Mouse (Mus musculus) adrenal gland, postnatal 10 days (tissue): ENCODE results near the gene Eef1akmt2. TPM values are rescaled to one million over a fixed set of nuclear protein-coding genes. Genes with fewer than 3 reads are reported as not detected.

Experiments
- DNase-seq: peaks from one replicate; pipeline ENCODE4 v3.0.0; 2021; ENCODE audit warnings: mixed read lengths
- long read RNA-seq, 2 experiments: library from polyadenylated mRNA; stranded (forward); transcript quantifications; one replicate each; pipeline ENCODE4 v2.0.0; 2021
- total RNA-seq, 2 experiments: library from RNA; stranded (reverse); gene quantifications; 2 replicates each; pipeline ENCODE4 v1.2.3; 2021

Gene Eef1akmt2
- 10 to 100 TPM; 20.9 to 27.4 TPM for total RNA-seq
- long read RNA-seq, experiment 1, transcript Eef1akmt2-201 (6 exons, 1,107 nt) = major isoform, 21 of 40 reads
- long read RNA-seq, experiment 1, partial matches to known transcripts = 1 of 40 reads
- long read RNA-seq, experiment 1, other reads (novel, unspliced or antisense) = 17 of 40 reads
- long read RNA-seq, experiment 2, transcript Eef1akmt2-201 (6 exons, 1,107 nt) = major isoform, 17 of 28 reads
- long read RNA-seq, experiment 2, partial matches to known transcripts = 6 of 28 reads
- long read RNA-seq, experiment 2, other reads (novel, unspliced or antisense) = 4 of 28 reads

- peak; percentile 88 for DNase-seq
These were observed at the start of gene Eef1akmt2 for GRCm38 (mm10) chr7:132852173-132852844. Eef1akmt2 (minus strand) TSS chr7:132852673.

DNA sequence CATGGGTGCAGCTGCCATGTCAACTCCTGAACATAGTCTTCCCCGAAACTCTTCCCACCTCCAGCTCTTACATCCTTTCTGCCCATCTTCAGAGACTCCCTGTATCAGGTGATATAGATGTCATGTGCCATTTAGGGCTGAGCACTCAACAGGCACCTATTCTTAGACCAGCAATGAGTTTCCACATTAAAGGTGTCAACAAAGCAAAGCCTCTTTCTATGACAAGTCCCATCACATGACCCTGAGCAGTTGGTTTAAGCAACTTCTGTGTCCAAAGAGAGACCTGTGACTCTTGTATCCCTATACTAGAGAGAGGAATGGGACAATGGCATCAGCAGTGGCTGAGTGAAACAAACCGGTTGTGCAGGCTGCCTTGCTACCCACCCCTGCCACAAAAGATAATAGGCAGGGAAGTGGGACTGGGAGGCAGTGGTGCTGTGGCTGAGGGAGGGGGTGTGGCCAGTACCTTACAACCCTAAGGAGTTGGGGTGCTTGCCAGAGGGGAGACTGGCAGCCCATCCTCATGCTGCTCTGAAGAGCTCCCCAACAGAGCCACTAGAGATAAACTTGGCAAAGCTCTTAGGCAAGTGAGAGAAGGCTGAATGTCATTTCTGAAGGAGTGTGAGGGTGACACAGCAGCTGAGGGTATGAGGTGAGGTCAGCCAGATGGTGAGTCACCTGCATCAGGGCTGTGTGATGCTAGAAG, 48.5 kb upstream of the Eef1akmt2 start:
- DNase-seq = peak; percentile 27

GRCm38 (mm10) chr7:132898234-132898633, 45.8 kb upstream of the Eef1akmt2 start:
- peak; percentile 21 for DNase-seq

GRCm38 (mm10) chr7:132897258-132897657, 44.8 kb upstream of the Eef1akmt2 start:
- DNase-seq = no peak

DNA sequence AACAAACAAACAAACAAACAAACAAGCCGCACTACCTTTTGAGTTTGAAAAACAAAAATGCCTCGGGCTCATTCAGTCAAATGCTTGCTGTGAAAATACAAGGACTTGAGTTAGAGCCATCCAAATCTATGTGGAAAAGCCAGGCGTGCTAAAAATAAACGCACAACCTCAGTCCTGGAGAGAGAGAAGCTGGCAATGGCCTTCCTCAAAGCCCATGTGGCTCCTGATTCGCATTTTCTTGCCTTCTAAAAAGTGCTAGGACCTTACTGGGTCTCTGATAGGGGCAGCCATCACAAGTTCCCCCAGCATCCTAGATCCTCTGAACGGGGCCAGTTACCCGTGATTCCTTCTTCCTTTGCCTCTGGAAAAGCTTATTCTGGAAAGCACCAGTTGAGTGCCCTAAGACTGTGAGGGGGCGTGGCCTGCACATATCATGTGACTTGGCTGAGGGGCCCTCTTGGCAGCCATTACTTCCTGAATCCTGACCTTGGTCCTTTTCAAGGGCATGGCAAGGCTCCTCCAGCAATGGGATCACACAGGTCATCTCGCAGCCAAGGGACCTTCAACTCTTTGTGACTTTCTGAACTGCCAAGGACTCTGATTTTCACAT, 43.8 kb upstream of the Eef1akmt2 start:
- peak; percentile 75 for DNase-seq

DNA sequence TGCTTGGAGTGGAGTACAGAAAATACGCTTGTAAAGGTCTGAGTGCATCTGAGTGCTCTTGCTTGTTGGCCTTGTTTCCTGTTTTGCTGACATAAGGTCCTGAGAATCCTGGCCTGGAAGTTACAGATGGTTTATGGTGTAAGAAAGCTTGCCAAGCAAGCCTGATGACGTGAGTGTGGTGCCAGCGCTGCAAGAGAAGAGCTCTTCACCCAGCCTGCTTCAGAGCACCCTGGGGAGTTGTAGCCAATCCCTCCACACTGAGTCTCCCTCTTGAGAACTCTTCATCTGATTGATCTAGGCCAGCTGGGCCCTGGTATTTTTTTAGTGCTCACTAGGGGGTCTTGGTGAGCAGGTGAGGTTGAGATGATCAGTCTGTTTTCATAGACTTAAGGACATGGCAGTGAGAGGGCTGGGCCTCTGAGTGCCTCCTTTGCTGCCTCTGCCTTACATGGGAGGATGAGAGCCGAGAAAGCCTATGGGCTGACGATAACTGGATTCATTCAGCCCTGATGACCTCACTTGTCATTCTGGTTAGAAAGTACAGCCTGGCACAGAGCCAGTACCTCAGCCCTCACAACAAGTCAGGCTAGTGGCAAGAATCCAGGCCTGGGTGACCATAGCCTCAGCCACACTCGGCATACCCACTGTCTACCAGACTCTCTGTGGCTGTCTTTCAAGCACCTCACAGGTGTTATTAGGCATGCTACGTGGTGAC, 42.5 kb upstream of the Eef1akmt2 start:
- DNase-seq = peak; percentile 76

GRCm38 (mm10) chr7:132893336-132893735, 40.9 kb upstream of the Eef1akmt2 start:
- no peak for DNase-seq

DNA sequence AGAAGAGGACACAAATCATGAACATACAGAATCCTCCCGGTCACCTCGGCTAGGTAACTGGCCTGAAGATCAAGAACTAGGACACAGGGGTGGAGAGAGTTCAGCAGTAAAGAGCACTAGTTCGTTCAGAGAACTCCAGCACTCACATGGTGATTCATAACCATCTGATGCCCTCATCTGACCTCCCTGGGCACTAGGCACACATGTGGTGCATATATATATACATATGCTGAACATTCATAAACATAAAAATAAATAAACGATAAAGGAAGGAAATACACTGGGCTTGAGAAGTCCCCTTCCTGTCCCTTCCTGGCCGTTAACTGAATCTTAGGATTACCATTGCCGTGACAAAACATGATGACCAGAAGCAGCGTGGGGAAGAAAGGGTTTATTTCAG, 40.3 kb upstream of the Eef1akmt2 start:
- DNase-seq = no peak

- no peak for DNase-seq
These were observed 39.8 kb upstream of the Eef1akmt2 start for GRCm38 (mm10) chr7:132892311-132892661.

GRCm38 (mm10) chr7:132891561-132892310, 39.3 kb upstream of the Eef1akmt2 start:
- DNase-seq = no peak

DNA sequence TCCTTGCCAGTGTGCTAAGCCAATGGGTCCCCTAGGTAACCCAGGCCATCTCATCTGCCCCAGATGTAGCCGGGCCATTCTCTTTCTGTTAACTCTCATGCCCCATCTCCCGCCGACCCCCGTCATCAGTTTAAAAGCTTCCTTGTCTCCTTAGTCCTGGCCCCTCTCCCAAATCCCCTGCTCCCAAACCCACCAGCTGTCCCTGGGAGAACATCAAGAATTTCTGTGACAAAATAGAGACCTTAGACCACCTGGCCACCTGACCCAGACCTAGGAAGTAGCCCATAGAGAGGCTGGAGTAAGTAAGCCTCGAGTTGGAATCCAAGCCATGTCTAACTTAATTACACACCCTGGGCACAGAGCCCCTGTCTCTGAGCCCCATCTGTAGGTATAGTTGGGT, 37.7 kb upstream of the Eef1akmt2 start:
- DNase-seq = no peak

DNA sequence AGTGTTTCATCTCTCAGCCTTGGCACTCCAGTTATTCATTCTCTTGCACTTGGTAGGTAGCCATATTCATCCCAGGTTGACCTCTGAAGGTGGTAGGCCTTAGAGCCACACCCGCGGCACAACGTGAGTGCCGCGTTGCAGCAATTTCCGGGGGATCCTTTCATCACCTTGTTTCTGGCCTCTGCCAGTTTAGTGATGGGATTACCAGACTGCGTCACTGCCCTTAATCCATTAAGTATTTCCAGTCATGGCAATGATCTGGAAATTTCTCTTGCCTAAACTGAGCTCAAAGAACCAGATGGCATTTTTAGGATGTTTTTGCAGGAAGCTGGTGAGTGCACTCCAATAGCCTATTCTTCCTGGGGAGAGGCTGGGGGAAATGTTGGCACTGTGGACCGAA, 37.2 kb upstream of the Eef1akmt2 start:
- no peak for DNase-seq

DNA sequence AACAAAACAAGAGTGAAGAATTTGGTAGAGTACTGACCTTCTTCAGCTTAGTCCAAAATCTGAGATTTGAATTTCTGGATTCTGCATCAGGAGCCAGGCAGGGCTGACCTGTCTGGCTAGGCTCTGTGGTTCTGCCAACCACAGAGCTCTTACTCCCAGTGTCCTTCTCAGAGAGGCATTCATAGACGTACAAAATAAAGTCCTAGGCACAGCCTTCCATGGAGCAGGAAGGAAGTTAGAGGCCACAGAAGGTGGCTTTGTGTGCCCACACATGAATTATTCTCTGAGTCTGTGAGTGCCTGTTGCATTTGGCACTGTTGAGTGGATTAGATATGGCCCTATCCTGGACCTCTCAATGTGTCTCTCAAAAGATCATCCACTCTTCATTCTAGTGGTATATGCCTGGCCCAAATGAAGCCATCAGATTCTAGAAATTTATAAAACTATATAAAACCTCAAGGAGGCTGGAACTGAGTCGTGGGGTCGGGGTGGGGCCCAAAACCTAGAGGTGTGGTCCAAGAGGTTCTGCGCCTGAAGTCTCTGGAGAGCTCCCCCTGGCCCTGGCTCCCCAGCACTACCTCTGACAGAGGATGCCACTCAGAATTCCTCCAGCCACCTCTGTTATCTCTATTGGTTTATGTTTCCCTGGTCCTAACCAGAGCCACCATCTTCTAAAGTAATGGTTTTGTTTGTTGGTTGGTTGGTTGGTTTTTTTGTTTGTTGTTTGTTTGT, 36.2 kb upstream of the Eef1akmt2 start:
- no peak for DNase-seq

DNA sequence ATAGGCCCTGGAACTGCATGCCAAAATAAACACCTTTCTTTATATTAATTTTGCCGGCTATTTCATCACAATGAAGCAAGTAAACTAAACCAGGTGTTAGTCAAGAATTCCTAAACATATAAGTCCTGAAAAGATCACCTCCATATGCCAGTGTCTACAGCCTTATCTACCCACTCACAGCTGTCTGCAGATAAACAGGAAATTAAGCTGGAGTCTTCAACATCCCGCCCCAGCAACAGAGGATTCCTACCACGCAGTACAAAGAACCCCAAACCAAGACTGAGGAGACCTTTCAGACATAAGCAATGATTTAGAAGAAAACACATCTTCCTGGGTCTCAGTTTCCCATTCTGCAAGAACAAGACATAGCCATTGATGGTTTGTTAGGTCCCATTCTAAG, 35.6 kb upstream of the Eef1akmt2 start:
- DNase-seq = no peak

DNA sequence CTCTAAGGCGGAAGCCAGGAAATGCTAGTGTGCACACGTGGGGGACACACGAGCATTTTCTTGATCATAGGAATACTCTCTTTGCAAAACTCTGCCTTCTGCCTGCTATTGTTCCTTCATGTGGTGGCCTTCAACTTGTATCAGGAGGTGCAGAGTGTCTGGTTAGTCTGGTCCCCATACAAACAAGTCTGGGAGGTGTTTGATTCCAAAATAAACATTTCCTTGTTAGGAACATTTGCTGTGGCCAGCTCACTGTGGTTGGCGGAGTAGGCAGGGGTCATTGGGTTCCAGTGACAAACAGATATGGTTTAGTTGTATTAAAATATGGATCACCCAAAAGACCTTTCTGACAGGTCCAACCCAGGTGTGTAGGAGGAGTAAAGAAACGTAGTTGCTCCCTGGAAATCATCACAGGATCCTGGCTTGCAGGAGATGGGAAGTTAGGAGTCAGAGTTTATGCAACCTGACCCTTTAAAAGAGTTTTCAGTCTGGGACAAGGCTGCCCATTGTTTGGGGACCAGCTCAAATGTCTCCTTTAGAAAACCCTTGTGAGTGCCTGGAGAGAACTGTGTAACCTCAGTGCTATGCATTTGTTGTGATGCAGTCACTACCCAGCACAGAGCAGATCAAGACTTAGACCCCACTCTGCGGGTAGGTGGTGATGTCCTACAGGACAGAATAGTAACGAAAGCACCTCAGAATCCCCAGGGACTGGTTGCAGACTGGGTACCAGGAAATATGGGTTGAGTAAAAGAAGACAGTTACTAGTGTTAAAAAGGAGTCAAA, 34.7 kb upstream of the Eef1akmt2 start:
- no peak for DNase-seq

DNA sequence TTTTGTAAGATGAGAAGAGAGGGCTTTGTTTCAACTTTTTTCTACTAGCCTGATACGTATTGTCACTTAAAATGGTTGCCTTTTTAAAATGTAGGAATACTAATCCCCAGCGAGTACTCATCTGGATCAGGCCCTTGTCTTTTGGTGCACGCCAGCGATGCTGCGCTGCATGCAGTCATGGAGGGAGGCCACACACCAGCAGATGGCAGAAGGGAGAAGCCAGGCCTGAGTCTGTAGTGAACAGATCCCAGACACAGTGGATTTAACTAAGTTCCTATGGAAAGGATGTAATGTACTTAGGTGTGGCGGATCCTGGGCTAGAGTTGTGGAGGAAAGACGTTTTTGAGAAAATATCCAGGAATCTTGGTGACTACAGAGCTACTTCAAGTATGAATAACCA, 31.6 kb upstream of the Eef1akmt2 start:
- DNase-seq = peak; percentile 19

- DNase-seq = no peak
These were observed 29.9 kb upstream of the Eef1akmt2 start for GRCm38 (mm10) chr7:132882343-132882742.

DNA sequence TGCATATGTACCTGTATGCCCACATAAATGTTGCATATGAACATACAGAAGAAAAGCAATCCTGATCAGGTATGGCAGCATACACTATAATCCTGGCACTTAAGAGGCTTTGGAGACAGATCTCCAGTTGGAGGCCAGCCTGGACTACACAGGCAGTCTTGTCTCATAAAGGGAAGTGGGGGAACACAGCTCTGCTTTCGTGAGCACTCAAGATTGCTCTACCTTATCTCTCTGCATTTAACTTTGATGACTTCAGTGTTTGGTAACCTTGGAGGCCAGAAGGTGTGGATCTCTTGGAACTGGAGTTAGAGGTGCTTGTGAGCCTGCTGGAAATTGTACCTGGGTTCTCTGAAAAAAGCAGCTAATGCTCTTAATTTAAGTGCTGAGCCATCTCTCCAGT, 27.8 kb upstream of the Eef1akmt2 start:
- no peak for DNase-seq

- DNase-seq = no peak
These were observed 23.1 kb upstream of the Eef1akmt2 start for GRCm38 (mm10) chr7:132875391-132876086.
